Mouse (Mus musculus) limb, embryonic 13.5 days (tissue): ENCODE measurements at regions not wholly inside any gene's neighbourhood (a gene's known extent, or its start where the extent isn't known, plus 50 kb on each side); places are given as distances from the start of the nearest gene placed in this dataset.

ENCODE experiments used
- ATAC-seq: fragments of 200-750 bp; cut with Nextera tagmentation; 2 replicates; pipeline ENCODE4 v1.8.0; 2017; ENCODE audit warnings: low read depth, moderate number of reproducible peaks, moderate TSS enrichment; ENCODE audit not compliant: low FRiP score
- H3K27ac ChIP-seq: fragments of 300-500 bp; sonication (generic); 2 replicates; pipeline ENCODE4 v1.5.1; 2015; ENCODE audit warnings: inconsistent platforms, mild to moderate bottlenecking, moderate library complexity
- H3K27me3 ChIP-seq: fragments of 300-500 bp; sonication (generic); 2 replicates; pipeline ENCODE4 v1.6.1; 2015; ENCODE audit warnings: mild to moderate bottlenecking, inconsistent platforms
- H3K36me3 ChIP-seq: fragments of 300-500 bp; sonication (generic); 2 replicates; pipeline ENCODE4 v1.6.1; 2015; ENCODE audit warnings: inconsistent platforms, mild to moderate bottlenecking, moderate library complexity
- H3K4me1 ChIP-seq: fragments of 300-500 bp; sonication (generic); 2 replicates; pipeline ENCODE4 v1.6.1; 2015; ENCODE audit warnings: inconsistent platforms
- H3K4me2 ChIP-seq: fragments of 300-500 bp; sonication (generic); replicated peaks from 2 replicates; pipeline ENCODE4 v1.6.1; 2015; ENCODE audit warnings: inconsistent platforms, mild to moderate bottlenecking, moderate library complexity
- H3K4me3 ChIP-seq: fragments of 300-500 bp; sonication (generic); 2 replicates; pipeline ENCODE4 v1.5.1; 2015; ENCODE audit warnings: moderate library complexity, mild to moderate bottlenecking, inconsistent platforms
- H3K9ac ChIP-seq: fragments of 300-500 bp; sonication (generic); 2 replicates; pipeline ENCODE4 v1.6.1; 2015; ENCODE audit warnings: mild to moderate bottlenecking, inconsistent platforms
- H3K9me3 ChIP-seq: fragments of 300-500 bp; sonication (generic); 2 replicates; pipeline ENCODE4 v1.6.1; 2016; ENCODE audit warnings: inconsistent platforms
- WGBS: fragments of 180-500 bp; shearing (Covaris S2); methylation state at CpG from one replicate; pipeline ENCODE4 v1.1.7; 2015; 5-methylcytosine and 5-hydroxymethylcytosine counted together

DNA sequence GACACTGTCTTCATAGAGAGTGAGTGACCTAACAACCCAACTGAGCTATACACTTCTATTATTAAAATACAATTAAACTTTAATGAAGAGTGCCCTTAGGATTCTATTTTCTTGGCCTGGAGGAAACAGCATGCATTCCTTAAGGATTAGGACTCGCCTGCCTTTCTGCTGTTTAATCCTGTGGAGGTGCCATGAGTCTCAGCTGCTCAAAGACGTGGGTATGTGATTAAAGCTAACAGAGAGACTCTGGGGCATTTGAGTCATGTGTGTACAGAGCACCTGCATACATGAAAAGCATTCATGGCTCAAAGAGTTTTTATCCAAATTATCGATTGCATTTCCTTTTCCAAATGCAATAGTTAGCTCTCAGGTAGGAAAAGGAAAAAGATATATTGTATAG, 51.7 kb upstream of the Robo1 start:
- ATAC-seq = no peak
- Histone ChIP-seq H3K4me2 (no peak overlapping the region), H3K36me3 (no peaks in the 10 kb centered on the region), H3K27ac (no peak overlapping the region), H3K4me3 (no peak overlapping the region), H3K27me3 (no peaks in the 10 kb centered on the region), H3K4me1 (no peaks in the 10 kb centered on the region), H3K9me3 (no peaks in the 10 kb centered on the region), H3K9ac (no peak overlapping the region)
- 46% methylated on average over 3 of the region's 3 CpGs for WGBS
